Mouse (Mus musculus): ENCODE data around the gene Rhbdf1. TPM values are rescaled to one million over a fixed set of nuclear protein-coding genes. Genes with fewer than 3 reads are reported as not detected.

Gene Rhbdf1
- polyA plus RNA-seq, 2 experiments = 3.0 to 5.8 TPM

DNA sequence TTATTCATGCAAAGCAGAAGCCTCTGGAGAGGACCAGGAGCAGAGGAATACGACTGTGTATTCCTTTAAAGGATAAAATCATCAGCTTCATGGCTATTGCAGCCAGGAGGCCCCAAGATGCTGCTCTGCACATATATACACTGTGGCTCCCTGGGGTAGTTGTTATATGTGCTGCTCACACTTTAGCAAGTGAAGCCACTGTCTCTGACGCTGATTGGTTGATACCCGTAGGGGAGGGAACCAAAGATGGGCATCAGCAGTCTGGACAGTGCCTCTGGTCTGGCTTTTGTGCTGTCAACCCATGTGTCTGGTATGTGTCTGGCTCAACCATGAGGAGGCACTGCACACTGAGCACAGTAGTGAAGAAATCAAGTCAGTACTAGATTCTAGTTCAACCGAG, 55.4 kb downstream of the Rhbdf1 start:
- 61% methylated on average over 4 of the region's 4 CpGs for WGBS (ENCODE audit: insufficient replicate concordance)
- no peak overlapping the region for H3K4me2 ChIP-seq (ENCODE audit: low read depth)
- H3K36me3 ChIP-seq (replicated peaks; ENCODE audit: control insufficient read depth, insufficient read depth, low read depth) = no peaks in the 10 kb centered on the region
- no peak overlapping the region for H3K4me3 ChIP-seq (ENCODE audit: insufficient read depth in 1 of 2, low read depth in 2 of 2, low read length in 2 of 2)
- DNase-seq (ENCODE audit: low read depth in 3 of 3, low spot score in 3 of 3) (no peak), ATAC-seq (ENCODE audit: insufficient read depth) (no peak)
- H3K9ac ChIP-seq (replicated peaks) = no peak overlapping the region
- no peaks in the 10 kb centered on the region for H3K9me3 ChIP-seq (ENCODE audit: control insufficient read depth, low read length)
- no peaks in the 10 kb centered on the region for H3K4me1 ChIP-seq (replicated peaks; ENCODE audit: control insufficient read depth in 2 of 2, insufficient read depth in 2 of 2, low read length in 1 of 2)
- H3K27me3 ChIP-seq (ENCODE audit: control insufficient read depth, insufficient read depth, low read length) = peaks cover 3% of the 10 kb centered on the region
- no peak for TF ChIP-seq CTCF (IDR thresholded peaks at IDR 0.05; ENCODE audit: low read depth)
- TF ChIP-seq EP300 (IDR thresholded peaks at IDR 0.05; ENCODE audit: low read depth) = no peak
- H3K27ac ChIP-seq = no peak overlapping the region

DNA sequence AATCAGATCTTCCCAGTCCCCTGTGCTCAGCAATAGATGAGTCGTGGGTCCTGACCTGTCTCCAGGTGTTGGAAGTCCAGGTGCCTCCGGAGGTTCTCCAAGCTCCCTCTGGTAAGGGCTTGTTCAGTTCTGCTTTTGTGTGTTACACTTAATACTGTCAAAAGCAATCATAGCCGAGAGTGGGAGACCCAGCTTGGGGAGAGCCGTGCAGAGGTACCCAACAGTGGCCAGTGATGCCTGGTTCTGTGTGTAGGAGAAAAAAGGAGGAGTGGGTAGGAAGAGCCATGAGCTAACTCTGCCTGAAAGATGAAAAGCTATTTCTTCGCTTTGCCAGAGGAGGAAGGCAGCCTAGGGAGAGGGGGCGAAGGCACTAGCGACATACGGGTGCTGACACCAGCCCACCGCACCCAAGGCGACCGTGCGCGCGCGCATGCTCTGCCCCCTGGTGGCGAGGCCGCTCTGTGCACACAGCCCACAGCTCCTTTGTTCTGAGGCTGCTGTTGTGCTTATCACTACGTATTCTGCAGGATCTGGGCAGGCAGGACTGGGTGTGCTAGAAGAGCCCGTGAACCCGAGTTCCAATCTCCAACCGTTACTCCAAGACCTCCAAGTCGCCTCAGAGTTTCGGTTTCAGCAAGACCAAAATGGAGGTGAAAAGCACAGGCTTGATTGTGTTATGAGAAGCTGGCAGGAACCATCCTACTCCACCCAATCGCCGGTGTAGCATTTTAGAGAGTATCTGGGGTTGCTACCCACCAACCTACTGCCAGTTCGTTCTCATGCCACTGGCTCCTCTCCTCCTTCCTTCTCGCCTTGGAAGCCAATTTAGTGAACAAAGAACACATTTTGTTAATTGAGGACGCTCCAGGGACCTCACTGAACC, 59.9 kb downstream of the Rhbdf1 start:
- DNase-seq (ENCODE audit: low read depth in 3 of 3, low spot score in 3 of 3) (peak in 1 of 3 experiments; percentile 20), ATAC-seq (ENCODE audit: insufficient read depth) (no peak)
- TF ChIP-seq EP300 (IDR thresholded peaks at IDR 0.05; ENCODE audit: low read depth) = no peak
- TF ChIP-seq CTCF (IDR thresholded peaks at IDR 0.05; ENCODE audit: low read depth) = peak; percentile 96
- Histone ChIP-seq H3K4me2 (ENCODE audit: low read depth) (peak overlapping the region; percentile 25; the same call in 1 of the 2 replicates), H3K9me3 (ENCODE audit: control insufficient read depth, low read length) (no peaks in the 10 kb centered on the region), H3K36me3 (replicated peaks; ENCODE audit: control insufficient read depth, insufficient read depth, low read depth) (no peaks in the 10 kb centered on the region), H3K4me3 (ENCODE audit: insufficient read depth in 1 of 2, low read depth in 2 of 2, low read length in 2 of 2) (no peak overlapping the region), H3K9ac (replicated peaks) (no peak overlapping the region), H3K27ac (no peak overlapping the region), H3K4me1 (replicated peaks; ENCODE audit: control insufficient read depth in 2 of 2, insufficient read depth in 2 of 2, low read length in 1 of 2) (no peaks in the 10 kb centered on the region), H3K27me3 (ENCODE audit: control insufficient read depth, insufficient read depth, low read length) (peaks cover 5% of the 10 kb centered on the region)
- WGBS (ENCODE audit: insufficient replicate concordance) = 13% methylated on average over 28 of the region's 28 CpGs

- no peak for DNase-seq (ENCODE audit: low read depth in 3 of 3, low spot score in 3 of 3)
- 9% methylated on average over 9 of the region's 9 CpGs for WGBS (ENCODE audit: insufficient replicate concordance)
- H3K27me3 ChIP-seq (ENCODE audit: control insufficient read depth, insufficient read depth, low read length) = peaks cover 5% of the 10 kb centered on the region
- TF ChIP-seq CTCF (IDR thresholded peaks at IDR 0.05; ENCODE audit: low read depth) (peak; percentile 33; the same call in 1 of the 2 replicates), EP300 (IDR thresholded peaks at IDR 0.05; ENCODE audit: low read depth) (no peak)
- H3K9me3 ChIP-seq (ENCODE audit: control insufficient read depth, low read length) = no peaks in the 10 kb centered on the region
- no peak overlapping the region for H3K4me3 ChIP-seq (ENCODE audit: insufficient read depth in 1 of 2, low read depth in 2 of 2, low read length in 2 of 2)
- H3K4me2 ChIP-seq (ENCODE audit: low read depth) = no peak overlapping the region
- no peaks in the 10 kb centered on the region for H3K36me3 ChIP-seq (replicated peaks; ENCODE audit: control insufficient read depth, insufficient read depth, low read depth)
- no peak overlapping the region for H3K9ac ChIP-seq (replicated peaks)
- no peak for ATAC-seq (ENCODE audit: insufficient read depth)
- H3K4me1 ChIP-seq (replicated peaks; ENCODE audit: control insufficient read depth in 2 of 2, insufficient read depth in 2 of 2, low read length in 1 of 2) = no peaks in the 10 kb centered on the region
- no peak overlapping the region for H3K27ac ChIP-seq
These were observed 60.6 kb downstream of the Rhbdf1 start for GRCm38 (mm10) chr11:32161500-32161899.

- no peak for ATAC-seq (ENCODE audit: insufficient read depth)
- no peaks in the 10 kb centered on the region for H3K4me1 ChIP-seq (replicated peaks; ENCODE audit: control insufficient read depth in 2 of 2, insufficient read depth in 2 of 2, low read length in 1 of 2)
- WGBS (ENCODE audit: insufficient replicate concordance) = 58% methylated on average over 7 of the region's 7 CpGs
- TF ChIP-seq EP300 (IDR thresholded peaks at IDR 0.05; ENCODE audit: low read depth) = no peak
- no peak for TF ChIP-seq CTCF (IDR thresholded peaks at IDR 0.05; ENCODE audit: low read depth)
- H3K9me3 ChIP-seq (ENCODE audit: control insufficient read depth, low read length) = no peaks in the 10 kb centered on the region
- H3K36me3 ChIP-seq (replicated peaks; ENCODE audit: control insufficient read depth, insufficient read depth, low read depth) = no peaks in the 10 kb centered on the region
- H3K27ac ChIP-seq = no peak overlapping the region
- no peak for DNase-seq (ENCODE audit: low read depth in 3 of 3, low spot score in 3 of 3)
- H3K4me2 ChIP-seq (ENCODE audit: low read depth) = no peak overlapping the region
- H3K4me3 ChIP-seq (ENCODE audit: insufficient read depth in 1 of 2, low read depth in 2 of 2, low read length in 2 of 2) = no peak overlapping the region
- no peak overlapping the region for H3K9ac ChIP-seq (replicated peaks)
- H3K27me3 ChIP-seq (ENCODE audit: control insufficient read depth, insufficient read depth, low read length) = peaks cover 5% of the 10 kb centered on the region
These were observed 61.8 kb downstream of the Rhbdf1 start for GRCm38 (mm10) chr11:32160341-32160740.

Other genes starting within 250 kb of the Rhbdf1 start
- gene Nsg2, start 221.8 kb downstream of the Rhbdf1 start, polyA plus RNA-seq (2012; rRNA removed) = 0.09 and 0.82 TPM in 2 replicates
- gene Nsg2, start 221.8 kb downstream of the Rhbdf1 start, polyA plus RNA-seq (2014; fragmentation: Nextera tagmentation; extraction: Ambion mirVana) = not detected in 2 replicates
- 0.11 and 0.16 TPM in 2 replicates for gene Il9r, start 22.0 kb downstream of the Rhbdf1 start, polyA plus RNA-seq (2012; rRNA removed)
- 0.08 and 0.18 TPM in 2 replicates for gene Il9r, start 22.0 kb downstream of the Rhbdf1 start, polyA plus RNA-seq (2014; fragmentation: Nextera tagmentation; extraction: Ambion mirVana)
- gene Snrnp25, start 16.9 kb downstream of the Rhbdf1 start, polyA plus RNA-seq (2012; rRNA removed) = 56.8 and 67.9 TPM in 2 replicates
- gene Snrnp25, start 16.9 kb downstream of the Rhbdf1 start, polyA plus RNA-seq (2014; fragmentation: Nextera tagmentation; extraction: Ambion mirVana) = 93.1 and 111 TPM in 2 replicates
- gene Mpg, start 4.2 kb upstream of the Rhbdf1 start, polyA plus RNA-seq (2012; rRNA removed) = 8.1 and 9.9 TPM in 2 replicates
- gene Mpg, start 4.2 kb upstream of the Rhbdf1 start, polyA plus RNA-seq (2014; fragmentation: Nextera tagmentation; extraction: Ambion mirVana) = 17.0 and 18.1 TPM in 2 replicates
- gene Nprl3, start 45.4 kb upstream of the Rhbdf1 start, polyA plus RNA-seq (2012; rRNA removed) = 36.8 and 44.5 TPM in 2 replicates
- 16.5 and 16.8 TPM in 2 replicates for gene Nprl3, start 45.4 kb upstream of the Rhbdf1 start, polyA plus RNA-seq (2014; fragmentation: Nextera tagmentation; extraction: Ambion mirVana)
- 32.1 and 38.8 TPM in 2 replicates for gene Hba-x, start 54.1 kb upstream of the Rhbdf1 start, polyA plus RNA-seq (2012; rRNA removed)
- 74.9 and 85.3 TPM in 2 replicates for gene Hba-x, start 54.1 kb upstream of the Rhbdf1 start, polyA plus RNA-seq (2014; fragmentation: Nextera tagmentation; extraction: Ambion mirVana)
- gene Hba-a1, start 61.2 kb upstream of the Rhbdf1 start, polyA plus RNA-seq (2012; rRNA removed) = 26,041 and 60,430 TPM in 2 replicates
- 70,707 and 74,513 TPM in 2 replicates for gene Hba-a1, start 61.2 kb upstream of the Rhbdf1 start, polyA plus RNA-seq (2014; fragmentation: Nextera tagmentation; extraction: Ambion mirVana)
- 127 and 156 TPM in 2 replicates for gene Hbq1b, start 64.7 kb upstream of the Rhbdf1 start, polyA plus RNA-seq (2012; rRNA removed)
- gene Hbq1b, start 64.7 kb upstream of the Rhbdf1 start, polyA plus RNA-seq (2014; fragmentation: Nextera tagmentation; extraction: Ambion mirVana) = 157 and 161 TPM in 2 replicates
- gene Hba-a2, start 74.2 kb upstream of the Rhbdf1 start, polyA plus RNA-seq (2012; rRNA removed) = 214,511 and 362,158 TPM in 2 replicates
- gene Hba-a2, start 74.2 kb upstream of the Rhbdf1 start, polyA plus RNA-seq (2014; fragmentation: Nextera tagmentation; extraction: Ambion mirVana) = 162,484 and 169,597 TPM in 2 replicates
- 7.8 and 9.1 TPM in 2 replicates for gene Hbq1a, start 77.8 kb upstream of the Rhbdf1 start, polyA plus RNA-seq (2012; rRNA removed)
- 7.9 TPM in 2 replicates for gene Hbq1a, start 77.8 kb upstream of the Rhbdf1 start, polyA plus RNA-seq (2014; fragmentation: Nextera tagmentation; extraction: Ambion mirVana)
- gene Sh3pxd2b, start 125.5 kb upstream of the Rhbdf1 start, polyA plus RNA-seq (2012; rRNA removed) = 0.75 and 0.83 TPM in 2 replicates
- gene Sh3pxd2b, start 125.5 kb upstream of the Rhbdf1 start, polyA plus RNA-seq (2014; fragmentation: Nextera tagmentation; extraction: Ambion mirVana) = 0.56 and 0.89 TPM in 2 replicates
- 1.8 and 3.2 TPM in 2 replicates for gene Ubtd2, start 233.1 kb upstream of the Rhbdf1 start, polyA plus RNA-seq (2012; rRNA removed)
- gene Ubtd2, start 233.1 kb upstream of the Rhbdf1 start, polyA plus RNA-seq (2014; fragmentation: Nextera tagmentation; extraction: Ambion mirVana) = 2.8 and 4.4 TPM in 2 replicates